Mouse (Mus musculus) CH12.LX (cell line): ENCODE results near the gene Prepl.

Experiments used
- CTCF ChIP-seq, 2 experiments: IDR thresholded peaks in 1 of 2; conservative IDR thresholded peaks in 1 of 2; 2 replicates each; pipeline ENCODE4 v1.5.1; 2011 to 2012; ENCODE audit warnings: low read depth in 2 of 2, low read length in 2 of 2, improper control_type of control experiment in 1 of 2, inconsistent platforms in 1 of 2, mild to moderate bottlenecking in 1 of 2, moderate library complexity in 1 of 2
- POLR2A ChIP-seq: IDR thresholded peaks from 2 replicates; pipeline ENCODE4 v1.6.1; 2011; ENCODE audit warnings: low read depth, mild to moderate bottlenecking, improper control_type of control experiment, low read length
- TBP ChIP-seq: conservative IDR thresholded peaks from 2 replicates; pipeline ENCODE4 v1.6.1; 2011; ENCODE audit warnings: low read depth, low read length, improper control_type of control experiment

DNA sequence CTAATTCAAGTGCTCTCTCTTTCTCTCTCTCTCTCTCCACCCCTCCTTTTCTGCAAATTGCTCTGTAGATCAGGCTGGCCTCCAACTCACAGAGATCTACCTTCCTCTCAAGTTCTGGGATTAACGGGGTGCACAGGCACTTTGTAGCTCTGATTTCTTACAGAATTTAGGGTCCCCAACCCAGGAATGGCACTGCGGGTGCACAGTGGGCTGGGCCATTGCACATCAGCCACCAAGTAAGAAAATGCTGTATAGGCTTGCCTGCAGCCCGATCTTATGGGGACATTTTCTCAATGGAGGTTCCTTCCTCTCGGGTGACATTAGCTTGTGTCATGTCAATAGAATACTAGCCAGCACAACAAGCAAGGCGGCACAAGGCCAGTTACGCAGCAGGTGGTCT, 30.9 kb downstream of the Prepl start:
- TF ChIP-seq POLR2A = no peak
- no peak for TF ChIP-seq TBP
- no peak for TF ChIP-seq CTCF (conservative IDR thresholded peaks at IDR 0.05 in 1 of 2, IDR thresholded peaks at IDR 0.05 in 1 of 2; ENCODE audit: low read depth in 2 of 2, low read length in 2 of 2)
